Mouse (Mus musculus) yolk sac, embryonic 10.5 days (tissue): Measurements from ENCODE around the gene Gcgr.
A peak's percentile ranks its signal among the peaks of the same experiment; 100 is the strongest.
"Not testable (repeated sequence)": the region's sequence is repeated elsewhere in the genome, so short reads cannot be mapped to it uniquely, and the experiment has no call there.

ENCODE experiments used
- DNase-seq: peaks from one replicate; pipeline ENCODE4 v3.0.0-alpha.2; 2017; ENCODE audit warnings: low spot score

Gcgr gene

DNA sequence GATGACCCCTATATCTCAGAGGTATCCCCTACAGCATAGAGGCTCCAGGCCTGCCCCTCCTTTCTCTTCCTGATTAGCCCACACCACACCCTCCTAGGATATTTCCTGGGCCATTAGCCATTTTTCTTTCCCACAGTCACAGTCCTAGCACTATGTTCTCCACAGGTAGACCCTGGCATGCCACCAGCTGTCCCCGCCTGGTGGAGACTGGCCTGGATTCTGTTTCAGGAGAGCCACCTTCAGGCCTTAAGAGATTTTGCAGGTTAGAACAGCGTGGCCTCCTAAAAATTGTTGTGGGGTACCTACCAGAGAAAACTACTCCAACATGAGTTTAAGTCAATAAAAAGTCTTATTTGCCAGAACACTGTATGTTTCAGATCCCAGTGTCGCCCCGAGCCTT is 23.6 kb upstream of the Gcgr start:
- no peak for DNase-seq

DNA sequence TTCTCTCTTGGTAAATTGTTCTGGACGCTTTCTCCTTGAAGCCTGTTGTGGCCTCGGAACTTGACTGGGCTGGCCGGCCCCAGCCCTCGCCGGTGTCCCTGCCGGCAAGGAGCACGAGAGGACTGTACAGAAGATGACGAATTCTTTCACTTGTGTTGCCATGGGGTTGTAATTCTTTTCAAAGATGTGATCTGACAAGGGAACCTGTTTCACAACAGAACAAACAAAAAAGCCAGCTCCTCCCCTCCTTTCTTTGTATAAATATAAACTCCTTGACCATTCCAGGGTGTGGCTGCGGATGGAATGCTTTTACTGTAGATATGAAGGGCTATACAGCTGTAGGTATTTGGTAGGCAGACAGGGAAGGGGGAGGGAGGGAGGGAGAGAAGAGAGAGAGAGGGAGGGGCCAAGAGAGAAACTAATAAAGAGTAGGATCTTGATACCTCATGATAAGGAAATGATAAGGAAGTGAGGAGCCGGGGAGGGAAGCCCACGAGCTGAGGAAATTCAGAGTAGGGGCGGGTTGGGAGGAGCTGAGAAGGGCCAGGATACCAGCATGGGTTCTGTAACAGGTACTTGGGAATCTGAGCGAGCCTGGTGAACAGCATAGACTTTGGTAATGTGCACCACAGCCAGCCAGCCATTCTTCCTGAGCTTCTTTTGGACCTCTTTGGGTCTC is 22.7 kb upstream of the Gcgr start:
- DNase-seq: peak; percentile 69

GRCm38 (mm10) chr11:120508290-120508870 is 22.1 kb upstream of the Gcgr start:
- no peak for DNase-seq

- peak; percentile 82 for DNase-seq
Measured at GRCm38 (mm10) chr11:120509940-120510339, 20.6 kb upstream of the Gcgr start.

DNA sequence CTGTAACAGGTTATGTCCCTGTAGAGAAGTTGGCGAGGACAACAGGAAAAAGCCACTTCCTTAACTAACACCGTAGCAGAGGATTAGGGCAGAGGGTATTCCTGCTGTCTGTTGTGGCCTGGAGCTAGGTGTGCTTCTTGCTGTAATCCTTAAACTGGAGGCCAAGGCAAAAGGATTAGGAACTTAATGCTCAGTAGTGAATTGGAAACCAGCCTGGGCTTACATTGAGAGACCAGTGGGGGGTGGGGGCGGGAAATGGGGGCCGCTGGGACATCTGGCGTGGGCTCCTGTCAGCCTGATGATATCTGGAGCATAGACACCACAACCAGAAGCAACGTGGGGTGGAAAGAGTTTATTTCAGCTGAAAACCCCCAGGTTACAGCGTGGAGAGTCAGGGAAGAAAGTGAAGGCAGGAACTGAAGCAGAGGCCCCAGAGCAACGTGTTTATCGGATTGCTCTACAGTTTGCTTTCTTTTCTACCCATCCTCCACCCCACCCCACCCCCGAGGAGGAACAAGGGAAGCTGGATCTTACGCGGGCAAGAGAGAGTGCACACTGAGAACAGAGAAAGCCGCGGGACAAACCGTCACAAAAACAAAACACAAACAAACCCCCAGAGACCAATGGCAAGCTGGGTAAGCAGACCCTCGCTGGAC is 20.0 kb upstream of the Gcgr start:
- peak; percentile 61 for DNase-seq

DNA sequence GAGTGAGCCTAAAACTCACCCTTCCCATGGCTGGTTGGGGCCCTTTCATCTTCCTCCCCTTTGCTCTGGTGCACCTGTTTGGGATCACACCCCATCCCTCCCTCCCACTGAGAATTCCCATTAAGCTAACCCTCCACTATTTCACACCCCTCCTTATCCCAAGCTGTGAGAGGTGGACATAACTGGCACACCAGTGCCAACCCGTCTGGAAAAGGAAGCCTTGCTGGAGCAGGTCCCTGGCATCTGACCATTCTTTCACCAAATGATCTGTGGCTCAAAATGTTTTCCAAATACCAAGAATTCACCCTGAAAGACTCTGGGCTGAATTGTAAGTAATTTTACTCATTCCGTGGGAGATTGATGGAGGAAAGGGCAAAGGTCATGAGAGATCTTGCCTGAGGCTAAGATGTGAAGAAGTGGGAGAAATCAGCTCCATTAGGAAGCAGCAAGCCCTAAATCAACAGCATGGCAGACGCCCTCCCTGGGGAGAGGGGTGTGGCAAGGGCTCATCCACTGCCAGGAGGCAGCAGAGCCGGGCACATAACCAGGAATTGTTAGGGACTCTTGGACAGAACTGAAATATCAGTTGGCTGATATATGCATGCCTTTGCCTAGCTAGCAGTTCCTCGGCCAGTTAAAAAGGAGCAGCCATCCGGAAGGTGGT is 17.6 kb upstream of the Gcgr start:
- DNase-seq: no peak

DNA sequence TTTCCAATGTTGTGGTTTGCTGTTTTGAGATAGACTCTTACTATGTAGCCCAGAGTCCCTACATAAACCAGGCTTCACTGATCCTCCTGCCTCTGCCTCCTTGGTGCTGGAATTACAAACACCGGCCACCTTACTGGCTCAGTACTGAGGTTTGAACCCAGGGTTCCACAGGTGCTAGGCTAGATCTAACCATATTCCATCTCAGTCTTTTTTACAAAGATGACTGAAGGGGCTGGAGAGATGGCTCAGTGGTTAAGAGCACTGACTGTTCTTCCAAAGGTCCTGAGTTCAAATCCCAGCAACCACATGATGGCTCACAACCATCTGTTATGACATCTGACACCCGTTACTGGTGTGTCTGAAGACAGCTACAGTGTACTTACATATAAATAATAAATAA is 16.2 kb upstream of the Gcgr start:
- not testable (repeated sequence) for DNase-seq

DNA sequence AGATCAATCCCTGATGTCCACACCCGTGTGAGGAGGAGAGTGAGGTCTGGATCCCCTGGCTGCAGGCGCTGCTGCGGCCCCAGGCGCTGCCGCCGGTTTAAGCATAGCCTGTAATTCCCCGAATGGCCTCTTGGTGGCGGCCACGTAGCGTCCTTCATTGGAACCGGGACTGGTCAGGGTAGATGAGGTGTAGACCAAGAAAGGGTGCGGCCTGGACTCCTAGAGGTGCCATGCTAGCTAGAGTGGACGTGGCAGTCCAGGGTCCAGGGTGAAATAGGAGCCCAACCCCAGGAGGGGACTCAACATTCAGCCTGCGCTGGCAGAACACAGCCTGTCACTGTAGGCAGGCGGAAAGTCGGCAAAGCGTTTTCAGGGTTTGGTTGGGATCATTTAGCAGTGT is 14.9 kb upstream of the Gcgr start:
- peak; percentile 84 for DNase-seq

DNA sequence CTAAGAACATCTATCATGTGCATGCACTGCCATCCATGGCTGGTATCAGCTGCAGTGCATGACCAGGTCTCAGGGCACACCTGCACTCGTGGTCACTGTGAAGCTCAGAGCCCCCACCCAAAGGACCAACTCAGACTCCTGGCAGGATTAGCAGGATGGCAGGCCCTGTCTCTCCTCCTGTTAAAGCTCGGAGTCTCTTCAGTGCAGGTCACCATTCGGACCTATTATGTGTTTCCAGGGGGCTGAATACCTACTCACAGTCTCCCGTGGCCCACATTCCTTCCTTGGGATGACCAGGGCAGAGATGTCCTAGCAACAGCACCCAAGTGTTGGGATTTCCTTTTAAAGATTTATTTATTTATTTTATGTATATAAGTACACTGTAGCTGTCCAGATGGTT is 13.4 kb upstream of the Gcgr start:
- DNase-seq: no peak

DNA sequence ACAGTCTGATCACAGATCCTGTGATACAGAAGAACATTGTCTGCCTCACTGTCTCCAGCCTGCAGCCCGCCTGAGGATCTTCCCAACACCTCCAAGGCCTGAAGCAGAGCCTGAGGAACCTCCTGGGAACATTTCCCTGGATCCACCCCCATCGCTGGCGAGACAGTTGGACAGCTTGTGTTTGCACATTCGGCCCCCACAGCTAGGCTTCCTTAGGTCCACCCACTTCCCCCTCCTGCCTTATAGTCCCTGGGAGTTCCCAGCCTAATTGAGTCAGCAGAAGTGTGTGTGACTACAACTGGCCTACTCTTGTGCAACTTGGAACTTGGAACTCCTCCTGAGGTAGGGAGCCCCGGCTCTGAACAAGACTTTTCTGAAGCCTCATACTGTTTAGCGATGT is 12.5 kb upstream of the Gcgr start:
- DNase-seq: peak; percentile 91

- DNase-seq: no peak
Measured at GRCm38 (mm10) chr11:120518558-120518957, 11.9 kb upstream of the Gcgr start.

- DNase-seq: no peak
Measured at GRCm38 (mm10) chr11:120519738-120520137, 10.8 kb upstream of the Gcgr start.

GRCm38 (mm10) chr11:120520498-120520897 is 10.0 kb upstream of the Gcgr start:
- no peak for DNase-seq

DNA sequence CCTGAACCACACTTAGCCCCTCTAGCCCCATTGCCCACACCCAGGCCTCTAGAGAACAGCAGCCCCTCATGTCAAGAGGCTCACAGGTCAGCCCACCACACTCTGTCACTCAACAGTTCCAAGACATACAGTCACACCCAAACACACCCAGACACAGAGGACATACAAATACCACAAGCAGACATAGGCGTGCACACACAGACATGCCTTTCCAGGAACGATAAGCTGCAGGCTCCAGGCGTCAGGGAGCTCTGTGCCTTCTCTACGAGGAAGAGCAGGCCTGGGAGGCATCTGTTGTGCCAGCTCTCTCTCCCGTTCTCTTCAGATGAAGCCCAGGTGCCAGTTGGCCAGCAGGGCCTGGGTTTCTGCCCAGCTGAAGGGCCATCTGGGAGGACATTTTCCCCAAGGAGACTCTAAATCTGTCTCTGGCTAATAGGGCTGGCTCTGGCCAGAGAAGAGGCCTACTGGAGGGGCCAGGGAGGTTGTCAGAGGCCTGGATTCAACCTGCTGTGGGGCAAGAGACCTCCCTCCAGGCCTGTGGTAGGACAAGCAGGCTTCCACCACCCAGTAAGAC is 9.4 kb upstream of the Gcgr start:
- no peak for DNase-seq

DNA sequence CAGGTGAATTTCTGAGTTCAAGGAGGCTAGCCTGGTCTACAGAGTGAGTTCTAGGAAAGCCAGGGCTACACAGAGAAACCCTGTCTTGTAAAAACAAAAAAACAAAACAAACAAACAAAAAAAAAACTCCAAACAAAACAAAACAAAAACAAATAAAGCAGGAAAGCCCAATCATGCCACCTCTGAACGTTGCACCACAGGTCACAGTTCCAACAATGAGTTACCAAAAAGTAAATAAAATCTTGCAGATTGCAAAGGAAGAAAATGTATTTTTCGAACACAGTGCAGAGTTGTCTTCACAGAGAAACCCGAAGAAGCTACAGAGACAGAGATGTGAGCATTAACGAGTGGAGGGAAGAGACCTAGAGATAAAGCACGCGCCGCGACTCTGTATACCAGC is 7.9 kb upstream of the Gcgr start:
- peak; percentile 40 for DNase-seq

- DNase-seq: no peak
Measured at GRCm38 (mm10) chr11:120525959-120526358, 4.5 kb upstream of the Gcgr start.

DNA sequence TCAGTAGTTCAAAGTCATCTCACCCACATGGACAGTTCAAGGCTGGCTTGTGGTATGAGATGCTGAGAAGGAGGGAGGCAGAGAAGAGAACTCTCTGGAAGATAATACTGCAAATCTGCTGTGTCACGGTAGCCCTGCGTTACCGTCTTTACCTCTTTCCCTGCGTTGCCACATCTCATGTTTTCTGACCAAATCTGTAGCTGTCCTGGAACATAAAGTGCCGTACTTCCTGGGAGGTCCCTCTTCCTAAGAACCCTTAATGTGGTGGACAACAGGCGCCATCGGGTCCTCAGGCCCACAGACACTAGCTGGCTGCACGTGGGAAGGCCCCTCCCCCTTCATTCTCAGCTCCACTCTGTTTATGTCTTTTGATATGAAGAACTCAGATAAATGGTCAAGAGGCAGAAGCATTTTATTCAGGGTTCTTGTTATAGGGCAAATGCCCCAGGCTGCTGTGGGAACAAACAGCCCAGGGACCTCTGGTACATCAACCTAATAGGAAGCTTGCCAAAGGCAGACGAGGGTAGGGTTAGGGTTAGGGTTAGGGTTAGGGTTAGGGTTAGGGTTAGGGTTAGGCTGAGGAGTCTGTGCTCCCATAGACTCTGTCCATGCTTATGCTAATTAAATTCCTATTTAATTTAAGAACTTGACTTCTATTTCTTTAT is 2.7 kb upstream of the Gcgr start:
- DNase-seq: no peak

DNA sequence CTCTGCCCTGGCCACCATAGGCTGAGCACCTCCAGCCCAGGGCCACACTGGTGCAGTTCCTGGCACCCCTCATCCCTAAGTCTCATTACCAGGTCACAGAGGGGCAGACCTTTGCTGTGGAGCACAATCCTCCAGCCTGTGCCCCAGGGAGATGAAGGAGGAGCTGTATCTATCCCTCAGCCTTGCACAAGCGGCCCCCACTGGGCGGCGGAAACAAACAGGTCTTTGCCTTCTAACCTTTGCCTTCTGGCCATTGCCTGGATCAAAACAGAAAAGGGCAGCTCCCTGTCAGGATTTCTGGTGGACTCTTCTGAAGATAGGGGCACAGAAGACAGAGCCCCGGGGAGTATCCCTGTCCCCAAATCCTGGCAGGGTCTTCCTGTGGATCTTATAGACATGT is 1.6 kb upstream of the Gcgr start:
- DNase-seq: peak; percentile 72

GRCm38 (mm10) chr11:120531646-120532045 is 1.1 kb downstream of the Gcgr start:
- DNase-seq: no peak

- no peak for DNase-seq
Measured at GRCm38 (mm10) chr11:120534093-120534492, 3.6 kb downstream of the Gcgr start.

DNA sequence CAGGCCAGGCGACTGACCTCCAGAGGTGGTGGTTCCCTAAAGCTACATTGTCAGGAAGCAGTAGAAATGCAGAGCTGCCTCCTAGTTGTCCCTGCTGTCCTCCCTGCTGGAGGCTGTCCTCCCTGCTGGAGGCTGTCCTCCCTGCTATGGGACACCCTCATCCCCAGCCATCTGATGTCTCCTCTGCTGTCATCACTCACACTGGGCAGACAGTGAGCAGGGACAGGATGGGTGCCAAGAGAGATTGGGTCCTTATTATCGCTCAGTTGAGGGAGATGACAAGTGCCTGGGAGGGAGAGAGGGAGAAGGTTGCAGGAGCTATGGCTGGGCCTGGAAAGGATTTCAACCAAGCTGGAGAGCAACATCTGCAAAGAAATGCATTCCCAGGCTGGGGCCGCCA is 4.6 kb downstream of the Gcgr start:
- no peak for DNase-seq

- no peak for DNase-seq
Measured at GRCm38 (mm10) chr11:120535804-120536203, 5.3 kb downstream of the Gcgr start.
